Mouse (Mus musculus) layer of hippocampus, adult 2 months (tissue): ENCODE results near the gene Gja8. TPM values are rescaled to one million over a fixed set of nuclear protein-coding genes. Genes with fewer than 3 reads are reported as not detected.

Experiments
- DNase-seq, 2 experiments: peaks; one replicate each; pipeline ENCODE4 v3.0.0; 2022; ENCODE audit warnings: low spot score in 2 of 2
- H3K27ac ChIP-seq: fragments of 200-600 bp; 2 replicates; pipeline ENCODE4 v1.8.1; 2022
- H3K4me3 ChIP-seq: fragments of 200-600 bp; 2 replicates; pipeline ENCODE4 v1.8.1; 2022; ENCODE audit warnings: mild to moderate bottlenecking
- CTCF ChIP-seq: fragments of 200-600 bp; conservative IDR thresholded peaks from 2 replicates; pipeline ENCODE4 v1.8.1; 2022; ENCODE audit warnings: antibody characterized with exemption, mild to moderate bottlenecking, moderate library complexity
- total RNA-seq, 2 experiments: library from RNA; stranded (reverse); gene quantifications; 2 replicates each; pipeline ENCODE4 v1.2.3; 2021

Gene Gja8
- total RNA-seq, 2 experiments from 2014 or later: not detected

GRCm38 (mm10) chr3:96904851-96905541, 20.8 kb downstream of the Gja8 start, which contains the start of gene Gpr89:
Gpr89 (minus strand) TSS chr3:96905346.
- no peak for TF ChIP-seq CTCF
- DNase-seq: peak; percentile 89 to 96

GRCm38 (mm10) chr3:96904393-96904792, 21.4 kb downstream of the Gja8 start, which contains the start of gene Gja5:
Gja5 (plus strand) TSS chr3:96904693.
- H3K4me3 ChIP-seq: peak within 1 kb of the TSS; percentile 90
- no peak for DNase-seq
- no peak for TF ChIP-seq CTCF
- peak within 1 kb of the TSS; percentile 90 for H3K27ac ChIP-seq

More at GRCm38 (mm10) chr3:96904851-96905541, 20.8 kb downstream of the Gja8 start, which contains the start of gene Gpr89:
- H3K4me3 ChIP-seq: peak within 1 kb of the TSS; percentile 90
- peak within 1 kb of the TSS; percentile 90 for H3K27ac ChIP-seq

- no peak for TF ChIP-seq CTCF
- H3K4me3 ChIP-seq: no peak overlapping the region
- DNase-seq: no peak
- H3K27ac ChIP-seq: no peak overlapping the region
Observed at GRCm38 (mm10) chr3:96902336-96902999, 23.4 kb downstream of the Gja8 start.

DNA sequence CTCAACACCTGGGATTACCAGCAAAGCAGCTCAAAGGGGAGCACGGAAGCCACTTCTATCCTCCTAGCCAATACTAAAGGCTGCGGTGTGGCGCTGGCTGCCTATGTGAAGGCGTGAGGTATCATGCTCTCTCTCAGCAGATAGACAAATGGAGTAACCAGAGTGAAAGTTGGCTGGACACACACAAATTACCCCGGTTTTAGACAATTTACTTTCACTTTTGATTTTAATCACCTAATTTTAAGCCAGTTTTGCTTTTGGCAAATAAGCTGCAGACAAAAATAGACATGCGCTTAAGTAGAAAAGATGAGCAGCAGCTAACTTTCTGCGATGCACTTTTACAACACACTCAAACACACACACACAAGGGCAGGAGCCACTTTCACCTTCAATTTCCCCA, 42.1 kb downstream of the Gja8 start:
- TF ChIP-seq CTCF: no peak
- H3K27ac ChIP-seq: peak overlapping the region; percentile 25; the same call in 1 of the 2 replicates
- no peak overlapping the region for H3K4me3 ChIP-seq
- no peak for DNase-seq

- TF ChIP-seq CTCF: no peak
Observed at GRCm38 (mm10) chr3:96882061-96882849, 43.6 kb downstream of the Gja8 start.

DNA sequence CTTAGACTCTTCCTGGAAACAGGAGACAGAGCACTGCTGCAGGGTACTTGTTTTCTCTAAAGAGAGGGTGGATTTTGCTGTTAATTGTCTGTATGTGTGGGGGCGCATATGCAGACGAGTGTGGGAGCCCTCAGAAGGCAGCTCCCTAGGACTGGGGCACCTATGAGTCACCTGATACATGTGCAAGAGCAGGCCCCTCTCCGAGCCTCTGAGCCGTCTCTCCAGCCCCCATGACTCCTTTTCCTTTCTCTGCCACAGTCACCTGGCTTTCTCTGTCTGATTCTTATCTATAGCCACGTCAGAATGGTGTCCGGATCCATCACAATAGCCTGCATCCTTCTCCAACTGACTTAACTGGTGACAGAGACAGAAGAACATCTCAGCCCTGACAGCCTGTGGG, 44.3 kb downstream of the Gja8 start:
- H3K27ac ChIP-seq: peak overlapping the region; percentile 74
- DNase-seq: no peak

More at GRCm38 (mm10) chr3:96882061-96882849, 43.6 kb downstream of the Gja8 start:
- no peak for DNase-seq
- Histone ChIP-seq H3K27ac (peak overlapping the region; percentile 74), H3K4me3 (no peak overlapping the region)

DNA sequence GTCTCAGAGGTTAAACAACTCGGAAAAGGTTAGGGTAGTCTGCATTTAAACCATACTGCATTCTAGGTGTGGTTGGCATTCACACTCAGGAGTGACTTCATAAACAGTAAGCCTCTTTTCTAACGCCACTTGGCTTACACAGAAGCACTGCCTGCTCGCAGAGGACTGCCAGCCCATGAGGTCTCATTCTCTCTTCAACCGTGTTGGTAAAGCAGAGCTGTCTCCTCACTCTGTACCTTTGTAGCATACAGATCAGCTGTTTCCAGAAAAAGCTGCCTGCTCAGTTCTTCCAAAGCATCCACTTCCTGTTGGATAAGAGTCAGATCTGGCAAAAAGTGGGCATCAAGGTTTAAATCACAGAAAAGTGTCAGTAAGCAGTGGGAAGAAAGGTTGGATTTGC, 45.4 kb downstream of the Gja8 start:
- TF ChIP-seq CTCF: no peak
- DNase-seq: no peak
- no peak overlapping the region for H3K4me3 ChIP-seq
- H3K27ac ChIP-seq: peak overlapping the region; percentile 74; the same call in 1 of the 2 replicates

More for the DNA sequence above, 44.3 kb downstream of the Gja8 start:
- H3K4me3 ChIP-seq: no peak overlapping the region
- no peak for TF ChIP-seq CTCF

DNA sequence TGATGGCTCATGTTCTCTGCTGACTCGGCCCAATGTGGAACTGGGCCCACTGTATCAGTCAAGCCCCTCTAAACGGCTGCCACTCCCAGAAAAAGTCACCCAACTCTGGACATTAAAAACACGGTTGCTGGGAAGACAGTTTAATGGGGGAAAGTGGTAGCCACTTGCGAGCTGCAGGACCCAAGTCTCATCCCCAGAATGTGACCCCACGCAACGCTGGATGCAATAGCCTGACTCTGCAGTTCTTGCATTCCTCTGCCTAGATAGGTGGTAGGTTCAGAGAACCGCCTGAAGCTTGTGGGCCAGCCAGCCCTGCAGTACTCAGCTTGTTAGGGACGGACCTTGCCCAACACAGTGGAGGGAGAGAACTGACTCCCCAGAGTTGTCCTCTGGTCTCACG, 46.3 kb downstream of the Gja8 start:
- Histone ChIP-seq H3K27ac (no peak overlapping the region), H3K4me3 (no peak overlapping the region)
- no peak for TF ChIP-seq CTCF
- DNase-seq: no peak

GRCm38 (mm10) chr3:96874808-96875571, 50.8 kb downstream of the Gja8 start:
- no peak overlapping the region for H3K4me3 ChIP-seq
- no peak overlapping the region for H3K27ac ChIP-seq
- TF ChIP-seq CTCF: no peak
- DNase-seq: no peak

GRCm38 (mm10) chr3:96872501-96872900, 53.3 kb downstream of the Gja8 start:
- no peak for TF ChIP-seq CTCF
- Histone ChIP-seq H3K4me3 (no peak overlapping the region), H3K27ac (no peak overlapping the region)
- DNase-seq: no peak

DNA sequence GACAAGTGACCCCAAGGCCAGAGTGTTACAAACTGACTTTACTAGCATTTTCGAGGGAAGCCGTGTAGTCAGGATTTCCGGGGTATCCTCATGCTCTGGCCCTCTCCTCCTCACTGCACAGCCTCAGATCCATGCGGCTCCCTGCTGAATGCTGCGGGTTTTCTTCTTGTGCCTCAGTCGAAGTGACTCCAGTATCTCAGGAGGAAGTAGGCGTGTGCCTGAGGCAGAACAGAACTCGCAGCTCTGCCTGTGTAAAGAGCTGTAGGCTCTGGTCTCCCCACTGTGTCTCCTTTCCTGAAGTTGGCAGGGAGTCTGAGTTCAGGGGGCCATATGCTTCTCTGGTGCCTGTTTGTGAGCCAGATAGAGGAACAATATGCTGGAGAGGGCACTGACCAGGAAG, 54.8 kb downstream of the Gja8 start:
- no peak for DNase-seq
- no peak overlapping the region for H3K4me3 ChIP-seq
- no peak overlapping the region for H3K27ac ChIP-seq
- no peak for TF ChIP-seq CTCF

DNA sequence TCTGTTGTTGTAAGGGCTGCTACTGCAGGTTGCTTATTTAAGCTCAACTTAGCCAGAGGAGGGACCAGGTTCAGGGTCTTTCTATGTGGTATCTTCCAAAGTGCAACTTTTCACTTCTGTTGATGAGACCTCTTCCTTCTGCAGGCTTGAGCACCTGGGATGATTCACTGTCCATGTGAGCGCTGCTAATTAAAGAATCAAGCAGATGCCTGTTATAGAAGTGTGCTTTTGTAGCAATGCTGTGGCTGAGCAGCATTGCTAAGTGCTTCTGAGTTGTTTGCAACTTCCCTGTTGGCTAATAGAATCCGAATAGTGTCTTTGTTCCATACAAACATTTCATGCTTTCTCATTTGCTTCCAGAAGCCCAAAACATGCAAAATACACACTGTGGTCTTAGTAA, 55.5 kb downstream of the Gja8 start:
- DNase-seq: no peak
- Histone ChIP-seq H3K4me3 (no peak overlapping the region), H3K27ac (peak overlapping the region; percentile 1; the same call in 1 of the 2 replicates)
- TF ChIP-seq CTCF: no peak
